Mouse (Mus musculus) cerebellum, postnatal 4 days (tissue): Measurements from ENCODE around the gene Mrps16.

ENCODE experiments used
- DNase-seq, 2 experiments: peaks; one replicate each; pipeline ENCODE4 v3.0.0; 2022; ENCODE audit warnings: low spot score in 2 of 2, mixed read lengths in 1 of 2

Mrps16 gene

DNA sequence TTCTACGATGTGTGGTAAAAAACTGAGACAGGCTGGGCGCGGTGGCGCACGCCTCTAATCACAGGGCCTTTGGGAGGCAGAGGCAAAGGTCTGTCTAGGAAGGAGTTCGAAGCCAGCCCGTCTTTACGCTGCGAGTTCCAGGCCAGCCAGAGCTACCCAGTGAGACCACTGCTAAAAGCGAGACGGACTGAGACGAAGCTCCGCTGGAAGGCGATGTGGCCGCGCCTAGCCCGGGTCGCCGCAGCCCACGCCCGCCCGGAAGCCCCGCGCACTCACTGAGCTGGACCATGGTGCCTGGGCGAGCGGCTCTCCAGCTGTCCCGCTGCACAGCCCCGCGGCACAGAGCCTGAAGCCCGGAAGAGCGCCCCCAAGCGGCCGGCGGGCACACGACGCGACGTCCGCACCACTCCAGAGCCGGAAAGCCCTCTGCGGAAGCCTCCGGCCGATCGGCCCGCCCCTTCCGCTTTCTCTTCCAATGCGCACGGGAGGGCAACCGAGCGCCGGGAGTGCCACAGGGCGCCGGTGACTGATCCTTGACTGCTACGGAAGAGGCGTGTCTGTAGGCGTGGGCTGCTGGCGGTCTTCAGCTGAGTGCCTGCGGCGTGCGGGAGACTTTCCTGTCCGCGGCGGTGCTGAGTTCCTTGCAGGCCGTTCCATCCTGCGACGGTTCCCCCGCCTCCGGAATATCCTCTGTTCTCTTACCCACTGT is at the start of gene Mrps16:
Mrps16 (minus strand) TSS at position 430 of the 709 bp plus-strand sequence.
- peak; percentile 82 to 93 for DNase-seq

GRCm38 (mm10) chr14:20442252-20442651 is 48.8 kb upstream of the Mrps16 start:
- no peak for DNase-seq

- no peak for DNase-seq
Observed at GRCm38 (mm10) chr14:20436976-20437375, 43.5 kb upstream of the Mrps16 start.

GRCm38 (mm10) chr14:20432420-20432819 is 39.0 kb upstream of the Mrps16 start:
- DNase-seq = no peak

DNA sequence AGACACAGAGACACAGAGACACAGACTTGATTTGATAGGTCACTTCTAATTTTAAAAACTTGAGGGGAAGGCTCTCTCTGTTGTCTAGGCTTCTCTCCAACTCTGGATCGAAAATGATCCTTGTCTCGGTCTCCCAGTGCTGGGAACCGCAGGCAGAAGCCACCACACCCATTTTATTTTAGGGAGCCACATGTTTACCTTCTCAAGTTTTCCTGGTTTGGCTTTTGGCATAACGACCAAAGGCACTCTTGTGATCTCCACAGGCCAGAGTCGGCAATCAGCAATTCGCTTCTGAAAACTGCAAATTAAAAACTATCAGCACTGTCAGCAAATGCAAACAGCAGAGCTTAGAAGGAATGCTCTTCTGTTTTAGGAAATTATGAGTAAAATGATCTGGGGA is 38.3 kb upstream of the Mrps16 start:
- no peak for DNase-seq

- no peak for DNase-seq
Observed at GRCm38 (mm10) chr14:20429833-20430232, 36.4 kb upstream of the Mrps16 start.

DNA sequence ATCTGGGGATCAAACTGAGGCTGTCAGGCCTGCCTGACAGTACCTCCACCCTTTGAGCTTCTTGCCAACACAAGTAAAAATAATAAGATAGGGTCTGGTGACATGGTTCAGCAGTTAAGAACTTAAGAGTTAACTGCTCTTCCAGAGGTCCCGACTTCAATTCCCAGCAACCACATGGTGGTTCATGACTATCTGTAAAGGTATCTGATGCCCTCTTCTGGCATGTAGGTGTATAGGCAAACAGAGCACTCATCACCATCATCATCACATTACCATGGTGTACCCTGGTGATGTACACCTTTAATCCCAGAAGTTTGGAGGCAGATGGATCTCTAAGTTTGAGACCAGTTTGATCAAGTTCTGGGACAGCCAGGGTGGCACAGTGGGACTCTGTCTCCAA is 35.2 kb upstream of the Mrps16 start:
- DNase-seq = no peak

- DNase-seq = no peak
Observed at GRCm38 (mm10) chr14:20423046-20423445, 29.6 kb upstream of the Mrps16 start.

GRCm38 (mm10) chr14:20422257-20422656 is 28.8 kb upstream of the Mrps16 start:
- DNase-seq = no peak

DNA sequence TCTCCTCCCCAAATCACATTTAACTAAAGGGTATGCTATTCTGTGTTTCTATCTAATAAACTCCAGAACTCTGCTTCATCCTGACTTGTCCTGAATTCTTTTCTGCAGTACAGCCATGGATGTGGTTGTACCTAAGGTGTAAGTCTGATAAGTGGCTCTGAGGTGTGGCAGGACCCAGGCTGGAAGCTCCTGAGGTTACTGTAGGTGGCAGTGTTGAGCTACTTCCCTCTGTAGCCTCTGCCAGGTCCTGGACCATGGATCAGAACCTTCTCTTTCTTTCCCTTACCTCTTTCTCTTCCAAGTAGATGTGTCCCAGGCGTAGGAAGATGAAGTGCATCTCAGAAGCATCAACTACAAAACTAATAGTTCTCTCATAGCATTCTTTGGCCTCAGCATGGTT is 6.6 kb upstream of the Mrps16 start:
- DNase-seq = no peak

- DNase-seq = no peak
Observed at GRCm38 (mm10) chr14:20398864-20399263, 5.4 kb upstream of the Mrps16 start.

- DNase-seq = no peak
Observed at GRCm38 (mm10) chr14:20397220-20397619, 3.8 kb upstream of the Mrps16 start.

GRCm38 (mm10) chr14:20392326-20392725 is 1.1 kb downstream of the Mrps16 start:
- no peak for DNase-seq

DNA sequence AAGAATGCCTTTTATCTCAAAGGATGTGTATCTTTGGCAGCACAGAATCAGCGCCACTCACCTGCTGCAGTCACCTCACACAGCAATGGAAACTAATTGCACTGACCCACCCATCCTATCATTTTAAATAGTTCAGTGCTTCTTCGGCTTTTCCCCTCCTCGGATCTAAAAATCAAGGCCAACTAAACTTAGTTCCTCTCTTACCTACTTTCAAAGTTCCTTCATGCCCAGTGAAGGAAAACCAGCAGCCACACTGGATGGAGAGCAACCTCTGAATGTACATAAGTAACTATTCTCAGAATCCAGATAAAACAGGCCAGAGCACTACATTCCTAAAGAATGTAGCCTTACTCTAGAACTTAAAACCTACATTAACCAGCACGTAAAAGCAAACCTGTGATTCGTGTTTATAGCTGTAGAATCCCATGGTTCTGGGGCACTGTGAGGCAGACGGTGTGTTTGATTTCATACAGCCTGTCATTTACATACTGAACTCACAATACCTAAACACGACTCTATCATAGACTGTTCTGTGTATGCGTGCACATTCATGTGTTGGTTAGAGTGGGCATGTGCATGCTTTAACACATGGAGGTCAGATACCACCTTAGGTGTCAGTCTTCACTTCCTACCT is 3.9 kb downstream of the Mrps16 start:
- DNase-seq = no peak

DNA sequence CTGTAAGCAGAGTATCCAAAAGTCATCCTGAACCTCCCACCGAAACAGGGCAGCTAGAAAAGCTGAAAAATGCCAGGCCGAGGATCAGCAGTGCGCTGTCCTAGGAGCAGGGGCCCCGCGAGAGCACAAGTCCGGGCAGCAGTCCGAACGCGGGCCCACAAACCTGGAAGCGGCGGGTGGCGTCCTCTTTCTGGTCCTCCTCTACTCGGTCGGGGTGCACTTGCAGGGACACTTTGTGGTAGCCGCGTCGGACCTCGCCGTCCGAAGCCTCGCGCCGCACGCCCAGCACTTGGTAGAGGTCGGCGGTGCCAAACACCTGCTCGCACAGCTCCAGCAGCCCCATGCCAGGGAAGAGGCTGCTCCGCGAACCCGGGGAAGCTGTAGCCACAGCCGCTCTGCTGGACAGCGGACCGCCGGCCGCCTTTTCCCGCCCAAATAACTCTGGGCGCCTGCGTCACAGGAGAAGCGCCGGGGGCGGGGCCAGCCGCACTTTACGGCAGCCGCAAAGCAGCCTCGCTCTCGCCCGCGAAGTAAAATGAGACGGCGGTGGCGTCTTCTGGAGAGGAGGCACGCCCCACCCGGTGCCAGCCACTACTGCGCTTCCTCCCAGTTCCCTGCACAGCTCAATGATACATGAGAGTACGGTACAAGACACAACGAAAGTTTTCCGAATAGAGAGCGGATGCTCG is 4.8 kb downstream of the Mrps16 start, which contains the start of gene Dnajc9:
Dnajc9 (minus strand) TSS at position 470 of the 689 bp plus-strand sequence.
- peak; percentile 97 for DNase-seq

DNA sequence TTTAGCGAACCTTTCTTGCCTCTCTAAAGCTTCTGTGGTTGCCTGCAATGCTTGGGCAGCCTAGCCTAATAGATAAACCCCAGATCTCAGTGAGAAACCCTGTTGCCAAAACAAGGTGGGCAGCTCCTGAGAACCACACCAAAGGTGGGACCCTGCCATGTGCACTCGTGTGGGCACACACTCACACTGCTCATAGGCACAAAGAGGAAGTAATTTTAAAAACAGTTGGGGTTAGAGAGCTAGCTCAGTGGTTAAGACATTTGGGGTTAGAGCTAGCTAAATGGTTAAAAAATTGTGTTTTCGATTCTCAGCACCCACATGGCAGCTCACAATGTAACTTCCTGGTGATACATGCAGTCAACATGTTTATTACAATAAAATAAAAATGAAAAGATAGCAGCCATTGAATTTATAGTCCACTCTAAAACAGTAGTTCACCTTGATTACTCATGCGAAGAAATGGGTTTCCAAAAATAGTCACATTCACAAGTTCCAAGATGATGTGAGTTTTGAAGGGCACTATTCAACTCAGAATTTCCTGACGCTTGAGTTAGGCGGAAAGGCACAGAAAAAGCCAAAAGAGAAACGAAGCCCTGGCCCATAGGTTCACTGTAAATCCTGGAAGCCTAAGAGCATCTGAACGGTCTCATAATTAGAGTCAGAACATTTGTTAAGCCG is 13.5 kb downstream of the Mrps16 start:
- no peak for DNase-seq

- no peak for DNase-seq
Observed at GRCm38 (mm10) chr14:20379087-20379640, 14.3 kb downstream of the Mrps16 start.

DNA sequence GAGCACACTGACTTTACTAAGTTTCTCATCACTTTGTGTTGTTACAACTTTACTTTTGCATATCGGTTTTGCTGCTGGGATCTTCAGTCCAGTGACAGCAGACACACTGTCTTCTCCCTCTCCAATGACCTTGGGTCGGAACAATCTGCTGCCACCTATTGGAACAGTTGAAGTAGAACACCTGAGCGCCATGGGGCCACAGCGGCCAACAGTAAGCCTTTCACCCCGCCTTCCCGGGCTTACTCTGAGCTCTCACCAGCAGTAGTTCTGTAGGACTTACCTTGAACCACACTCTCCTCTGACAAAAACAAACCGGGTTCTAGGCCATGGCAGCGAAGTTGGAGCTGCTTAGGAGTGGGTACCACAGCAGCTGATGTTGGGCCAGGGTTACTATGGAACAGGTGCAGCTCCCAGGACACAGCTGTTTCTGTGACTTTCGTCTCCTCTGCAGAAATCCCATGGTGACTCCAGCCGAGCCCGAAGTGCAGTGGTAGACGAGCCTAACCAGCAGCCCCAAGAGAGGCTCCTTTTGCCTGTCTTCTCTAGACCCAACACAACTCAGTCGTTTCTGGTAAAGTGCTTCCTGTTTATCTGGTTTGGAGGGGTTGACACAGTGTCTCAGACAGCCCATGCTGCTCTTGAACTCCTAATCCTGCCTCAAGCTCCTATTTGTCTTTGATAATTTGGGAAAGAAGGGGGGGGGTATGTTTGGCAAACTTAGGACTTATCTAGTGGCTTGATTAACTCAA is 14.9 kb downstream of the Mrps16 start:
- DNase-seq = peak in 1 of 2 experiments; percentile 36

- no peak for DNase-seq
Observed at GRCm38 (mm10) chr14:20377112-20377521, 16.3 kb downstream of the Mrps16 start.

DNA sequence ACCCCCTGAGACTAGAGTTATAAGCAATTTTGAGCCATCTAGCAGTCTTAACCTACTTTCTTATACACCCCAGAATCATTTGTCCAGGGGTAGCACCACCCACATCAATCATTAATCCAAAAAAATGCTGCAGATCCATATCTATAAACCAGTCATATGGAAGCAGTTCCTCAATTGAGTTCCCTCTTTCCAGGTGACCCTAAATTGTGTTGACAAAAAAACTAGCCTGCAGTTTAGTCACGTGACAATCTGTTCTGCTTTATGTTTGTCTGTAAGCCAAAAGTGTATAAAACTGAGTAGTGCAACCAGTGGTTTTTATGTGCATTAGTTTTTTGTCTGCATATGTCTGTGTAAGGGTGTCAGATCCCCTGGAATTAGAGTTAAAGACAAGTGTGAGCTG is 21.6 kb downstream of the Mrps16 start:
- DNase-seq = no peak

DNA sequence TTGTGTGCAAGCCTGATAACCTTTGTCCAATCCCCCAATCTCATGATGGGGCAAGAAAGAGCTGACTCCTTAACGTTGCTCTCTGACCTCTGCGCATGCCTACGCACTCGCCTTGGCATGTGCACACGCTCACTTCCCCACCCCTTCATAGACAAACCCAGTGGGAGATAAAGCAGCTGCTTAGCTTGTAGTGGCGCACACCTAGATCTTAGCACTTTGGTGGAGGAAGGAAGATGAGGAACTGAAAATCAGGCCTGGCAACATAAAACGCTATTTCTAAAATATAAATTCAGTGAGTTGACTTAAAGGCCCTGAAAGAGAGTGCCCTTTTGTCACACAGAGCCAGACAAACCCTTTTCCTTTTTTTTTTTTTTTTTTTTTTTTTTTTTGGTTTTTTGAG is 22.6 kb downstream of the Mrps16 start:
- no peak for DNase-seq
